Mouse (Mus musculus) thymus, postnatal 0 days (tissue): ENCODE results near the gene Mybph. TPM values are rescaled to one million over a fixed set of nuclear protein-coding genes. Genes with fewer than 3 reads are reported as not detected.

Experiments
- DNase-seq: peaks from one replicate; pipeline ENCODE4 v3.0.0-alpha.2; 2015; ENCODE audit warnings: low spot score
- polyA plus RNA-seq: library from polyadenylated mRNA; unstranded; fragments of >200 nt; fragmentation: Nextera tagmentation; extraction: Ambion mirVana; gene quantifications from 2 replicates; pipeline ENCODE4 v1.2.1, GENCODE M21; 2015

Gene Mybph
- polyA plus RNA-seq, 1 experiment from 2014 or later, result 0.82 TPM

GRCm38 (mm10) chr1:134210179-134210755 lies 17.0 kb downstream of the Mybph start:
- no peak for DNase-seq

GRCm38 (mm10) chr1:134211043-134211442 lies 17.8 kb downstream of the Mybph start:
- DNase-seq, result no peak

DNA sequence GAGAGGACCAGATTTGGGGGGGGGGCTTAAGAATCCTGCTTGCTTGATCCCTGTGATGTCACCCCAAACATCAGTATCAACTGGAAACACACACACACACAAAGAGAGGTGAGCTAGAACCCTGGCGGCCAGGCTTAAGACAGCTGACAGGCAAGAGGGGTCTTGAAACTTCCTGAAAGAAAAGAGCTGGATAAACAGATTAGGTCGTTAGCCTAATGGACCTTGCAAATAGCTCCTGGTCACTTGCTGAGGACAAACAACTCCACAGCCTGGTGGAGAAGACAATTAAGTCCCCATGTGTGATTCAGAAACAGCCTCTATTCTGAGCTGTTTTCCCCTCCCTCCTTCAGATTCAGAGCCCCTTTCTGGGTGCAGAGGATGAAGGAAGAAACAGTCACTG lies 18.4 kb downstream of the Mybph start:
- no peak for DNase-seq

DNA sequence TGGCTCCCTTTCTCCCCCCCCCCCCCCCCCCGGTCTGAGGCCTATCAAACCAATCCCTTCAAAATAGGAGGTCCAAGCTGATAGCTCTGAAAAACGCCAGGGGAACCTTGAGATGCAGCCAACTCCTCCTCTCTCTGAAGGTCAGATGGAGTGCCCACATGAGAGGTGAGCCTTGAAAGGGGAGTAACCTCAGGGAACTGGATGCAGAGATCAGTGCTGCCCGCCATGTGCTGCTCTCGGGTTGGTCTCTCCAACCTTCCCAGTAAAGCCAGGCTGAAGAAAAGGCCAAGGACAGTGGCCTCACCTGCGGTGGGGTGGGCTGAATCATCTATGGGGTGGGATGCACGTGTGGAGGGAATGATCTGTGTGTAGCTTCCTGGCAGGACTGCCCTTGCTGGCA lies 19.1 kb downstream of the Mybph start:
- no peak for DNase-seq

- DNase-seq, result no peak
These were observed 20.2 kb downstream of the Mybph start for GRCm38 (mm10) chr1:134213405-134213804.

GRCm38 (mm10) chr1:134215059-134215458 lies 21.8 kb downstream of the Mybph start:
- no peak for DNase-seq

- no peak for DNase-seq
These were observed 22.7 kb downstream of the Mybph start for GRCm38 (mm10) chr1:134215751-134216628.

DNA sequence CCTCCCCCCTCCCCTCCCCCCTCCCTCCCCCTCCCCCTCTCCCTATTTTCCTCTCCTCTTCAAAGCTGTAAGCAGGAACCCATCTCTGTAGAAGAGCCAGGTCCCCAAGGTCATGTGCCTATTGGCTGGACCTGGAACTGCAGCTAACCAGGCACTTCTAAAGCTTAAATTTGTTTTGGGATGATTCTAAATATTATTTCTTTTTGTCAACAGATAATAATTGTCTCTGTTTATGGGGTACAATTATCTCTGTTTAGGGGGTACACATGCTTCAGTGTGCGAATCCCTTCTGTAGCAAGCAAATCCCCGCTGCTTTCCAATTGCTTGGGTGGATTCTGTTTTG lies 23.4 kb downstream of the Mybph start:
- no peak for DNase-seq

DNA sequence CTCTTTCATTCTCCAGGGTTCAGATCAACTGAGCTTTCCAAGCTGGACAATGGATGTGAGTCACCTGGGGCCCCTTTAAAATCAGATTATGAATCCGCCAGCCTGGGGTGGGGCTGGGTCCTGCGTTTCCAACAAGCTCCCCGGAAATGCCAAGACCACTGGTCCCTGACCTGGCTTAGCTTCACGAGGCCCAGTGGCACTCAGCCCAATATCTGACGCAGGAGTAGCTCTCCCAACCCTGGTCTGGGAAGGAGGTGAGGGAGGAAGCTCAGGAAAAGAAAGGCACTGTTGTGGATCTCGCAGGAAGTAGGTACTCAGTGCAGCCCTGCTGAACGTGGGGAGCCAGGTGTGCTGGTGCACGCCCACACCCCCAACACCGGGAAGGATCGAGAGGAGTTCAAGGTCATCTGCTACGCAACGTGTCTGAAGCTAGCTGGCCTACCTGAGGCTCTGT lies 23.8 kb downstream of the Mybph start:
- no peak for DNase-seq

- DNase-seq, result no peak
These were observed 24.7 kb downstream of the Mybph start for GRCm38 (mm10) chr1:134217942-134218341.

- no peak for DNase-seq
These were observed 26.4 kb downstream of the Mybph start for GRCm38 (mm10) chr1:134219608-134220007.

DNA sequence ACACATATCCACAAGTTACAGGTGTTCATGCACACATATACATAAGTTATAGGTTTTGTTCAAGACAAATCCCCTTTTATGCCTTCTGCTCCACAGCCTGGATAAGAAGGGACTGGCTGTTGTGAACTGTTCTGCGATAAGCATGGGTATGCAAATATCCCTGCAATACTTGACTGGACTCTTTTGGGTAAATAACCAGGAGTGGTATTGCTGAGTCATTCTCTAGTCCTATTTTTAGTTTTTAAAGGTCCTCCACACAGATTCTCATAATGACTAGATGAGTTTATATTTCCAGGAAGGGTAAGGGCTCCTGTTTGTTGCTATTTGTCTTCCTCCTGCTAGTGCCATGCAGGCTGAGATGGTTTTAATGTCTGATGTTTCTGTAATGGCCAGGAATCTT lies 27.9 kb downstream of the Mybph start:
- no peak for DNase-seq

GRCm38 (mm10) chr1:134222122-134223055 lies 29.1 kb downstream of the Mybph start:
- no peak for DNase-seq

- no peak for DNase-seq
These were observed 31.5 kb downstream of the Mybph start for GRCm38 (mm10) chr1:134224649-134225227.

GRCm38 (mm10) chr1:134225375-134225774 lies 32.1 kb downstream of the Mybph start:
- DNase-seq, result no peak

GRCm38 (mm10) chr1:134226739-134227138 lies 33.5 kb downstream of the Mybph start:
- no peak for DNase-seq

DNA sequence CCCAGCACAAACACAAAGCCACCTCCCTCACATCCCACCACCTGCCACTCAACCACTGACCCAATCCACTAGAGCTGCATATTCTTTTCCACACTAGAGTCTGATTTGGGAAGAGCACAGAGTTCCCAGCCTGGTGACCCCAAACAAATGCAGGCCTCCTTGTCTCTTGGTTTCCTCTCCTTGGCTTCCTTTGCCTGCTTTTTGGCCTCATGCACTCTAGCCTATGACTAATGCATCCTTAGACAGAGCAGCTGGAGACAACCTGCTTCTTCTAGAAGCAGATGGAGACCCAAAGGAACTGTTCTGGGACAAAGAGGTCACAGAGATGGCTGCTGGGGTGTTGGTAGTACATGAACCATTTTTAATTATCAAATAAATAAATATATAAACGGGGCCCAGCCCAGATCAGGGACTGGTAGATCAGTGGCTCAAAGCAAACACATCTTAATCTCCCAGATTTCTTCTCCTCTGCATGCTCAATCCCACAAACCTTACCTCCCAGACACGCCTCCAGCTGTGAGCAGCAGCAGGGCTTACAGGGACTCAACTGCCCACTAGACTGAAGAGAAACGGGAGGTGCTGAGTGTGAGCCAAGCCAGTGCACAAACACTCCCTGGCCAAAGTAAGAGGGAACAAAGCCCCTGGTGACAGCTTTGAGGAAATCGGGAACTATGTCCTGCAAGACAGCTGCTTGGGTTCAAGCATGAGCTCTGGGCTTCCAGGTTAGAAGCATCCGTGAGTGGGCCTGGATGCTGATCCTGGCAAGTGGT lies 36.7 kb downstream of the Mybph start:
- DNase-seq, result no peak

DNA sequence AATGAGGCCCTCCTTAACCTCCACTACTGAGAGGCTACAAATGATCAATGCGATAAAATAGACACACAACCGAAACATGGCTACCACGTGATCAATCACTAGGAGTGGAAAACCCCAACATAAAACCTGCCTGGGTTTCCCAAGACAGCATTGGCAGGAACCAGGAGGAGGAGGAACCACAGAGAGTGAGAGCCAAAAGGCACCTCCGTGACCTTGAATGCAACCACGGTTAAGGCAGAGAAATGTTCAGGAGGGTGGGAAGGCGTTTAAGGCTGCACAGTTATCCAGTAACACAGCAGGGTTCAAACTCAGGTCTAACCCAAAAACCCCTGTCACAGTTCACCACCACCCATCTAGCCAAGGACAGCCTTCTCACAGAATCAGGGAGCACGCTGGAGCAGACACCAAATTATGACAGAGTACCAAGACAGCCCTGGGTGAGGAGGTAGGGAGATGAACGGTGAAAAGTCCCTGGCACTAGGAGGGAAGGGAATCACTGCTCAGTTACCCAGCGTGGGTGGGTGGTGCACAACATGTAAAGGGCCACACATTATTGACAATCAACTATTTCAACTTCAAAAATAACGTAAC lies 37.5 kb downstream of the Mybph start:
- no peak for DNase-seq

GRCm38 (mm10) chr1:134231270-134231669 lies 38.0 kb downstream of the Mybph start:
- DNase-seq, result no peak

- no peak for DNase-seq
These were observed 38.4 kb downstream of the Mybph start for GRCm38 (mm10) chr1:134231681-134232080.
